Mouse (Mus musculus): ENCODE data around the gene Atp2c2.

Gene Atp2c2

DNA sequence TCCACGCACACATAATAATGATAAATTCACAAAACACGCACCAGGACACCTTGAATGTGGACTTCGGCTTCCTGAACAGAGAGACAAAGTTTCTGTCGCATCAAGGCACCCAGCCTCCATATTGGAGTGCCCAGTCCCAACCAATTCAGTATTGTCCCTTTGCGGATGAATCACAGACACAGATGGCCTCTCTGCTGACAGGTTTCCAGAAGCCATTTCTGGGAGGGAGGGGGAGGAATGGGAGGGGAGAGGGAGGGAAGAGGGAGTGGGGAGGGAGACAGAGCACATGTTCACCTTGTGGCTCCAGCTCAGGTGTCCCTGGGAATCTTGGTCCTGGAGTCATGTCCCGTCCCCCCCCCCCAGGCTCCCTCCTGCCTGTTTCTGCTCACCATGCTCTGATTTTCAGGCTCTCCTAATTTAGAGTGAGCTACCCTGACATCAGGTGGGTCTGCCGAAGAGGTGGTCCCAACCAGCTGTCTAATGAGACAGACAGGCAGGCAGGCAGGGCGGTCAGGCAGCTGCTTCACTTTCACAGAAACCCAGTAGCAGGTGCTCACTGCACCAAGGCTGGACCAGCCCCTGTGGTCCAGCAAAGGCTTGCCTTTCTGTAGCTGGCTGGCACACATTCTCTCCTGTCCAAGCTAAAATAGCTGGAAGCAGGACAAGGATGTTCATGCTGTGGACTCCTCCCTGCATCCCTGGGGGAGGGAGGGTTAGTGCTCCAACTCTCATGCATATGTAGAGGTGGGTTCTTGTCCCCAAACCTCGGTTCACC, 89.0 kb downstream of the Atp2c2 start:
- DNase-seq, result peak; percentile 58

DNA sequence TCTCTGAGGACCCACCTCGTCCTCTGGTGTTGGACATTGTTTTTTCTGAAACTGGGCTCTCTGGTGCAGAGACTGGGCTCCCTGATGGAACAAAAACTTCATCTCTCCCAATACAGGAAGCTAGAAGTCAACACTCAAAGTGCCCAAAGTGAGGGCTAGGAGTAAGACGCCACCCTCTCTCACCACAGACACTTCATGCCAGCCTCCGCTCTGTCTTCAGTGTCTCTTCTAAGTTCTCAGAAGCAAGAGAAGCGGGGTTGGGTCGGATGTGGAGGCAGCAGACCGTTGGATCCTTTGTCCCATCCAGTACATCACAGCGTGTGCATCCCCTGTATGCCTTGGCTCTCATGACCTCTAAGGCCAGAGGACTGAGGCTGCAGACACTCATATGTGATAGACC, 89.8 kb downstream of the Atp2c2 start:
- no peak for DNase-seq

DNA sequence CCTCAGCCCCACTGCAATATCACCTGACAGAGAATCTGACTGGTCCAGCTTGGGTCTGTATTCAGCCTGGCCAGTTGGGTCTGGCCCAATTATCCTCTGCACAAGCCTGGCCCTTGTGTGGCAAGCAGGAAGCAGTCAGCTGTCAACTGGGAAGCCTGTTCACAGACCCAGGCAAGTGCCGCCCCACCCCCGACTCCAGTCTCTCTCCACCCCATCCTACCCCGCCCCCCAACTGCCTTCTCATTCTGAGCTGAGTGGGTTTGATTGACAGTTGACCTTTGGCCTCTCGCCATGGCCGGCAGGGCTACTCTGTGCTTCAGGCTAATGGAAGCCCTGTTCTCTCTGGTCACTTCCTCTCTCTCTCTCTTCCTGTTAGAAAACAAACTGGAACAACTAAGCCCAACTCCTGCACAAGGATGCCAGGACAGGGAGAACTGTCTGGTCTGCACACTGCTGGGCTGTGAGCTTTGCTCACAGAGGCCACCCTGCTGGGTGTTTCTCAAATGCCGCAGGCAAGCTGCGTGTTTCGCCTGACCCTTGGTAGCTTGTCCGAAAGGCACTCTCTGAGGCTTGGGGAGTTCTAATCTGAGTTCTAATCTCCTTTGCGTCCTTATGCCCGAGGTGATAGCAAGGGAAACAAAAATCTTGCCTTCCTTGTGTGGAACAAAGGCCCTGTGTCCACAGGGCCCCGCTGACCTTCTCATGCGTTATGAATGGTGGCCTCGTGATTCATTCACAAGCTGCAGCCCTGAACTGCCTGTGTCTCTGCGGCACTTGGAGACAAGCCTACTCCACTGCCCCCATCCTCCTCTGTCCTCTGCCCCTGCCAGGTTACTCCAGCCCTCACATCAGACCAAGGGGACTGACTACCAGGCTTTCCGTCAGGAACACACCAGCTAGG, 92.2 kb downstream of the Atp2c2 start:
- peak; percentile 23 for DNase-seq

DNA sequence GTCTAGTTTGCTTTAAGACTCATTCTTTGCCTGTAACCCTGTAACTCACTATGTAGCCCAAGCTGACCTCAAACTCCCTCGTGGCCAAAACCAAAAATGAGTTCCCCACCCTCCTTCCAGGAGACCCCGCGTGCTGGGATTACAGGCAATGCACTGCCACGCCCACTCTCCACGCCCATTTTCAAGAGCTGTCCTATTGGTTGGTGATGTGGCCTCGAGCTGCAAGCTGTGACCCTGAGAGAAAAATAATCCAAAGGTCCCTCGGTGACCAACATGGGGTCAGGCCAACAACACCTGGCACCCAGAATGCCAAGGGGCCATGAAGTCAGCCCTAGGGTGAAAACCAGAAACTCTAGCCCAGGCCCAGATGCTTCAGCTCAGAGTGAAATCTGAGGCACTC, 94.9 kb downstream of the Atp2c2 start:
- DNase-seq, result no peak

DNA sequence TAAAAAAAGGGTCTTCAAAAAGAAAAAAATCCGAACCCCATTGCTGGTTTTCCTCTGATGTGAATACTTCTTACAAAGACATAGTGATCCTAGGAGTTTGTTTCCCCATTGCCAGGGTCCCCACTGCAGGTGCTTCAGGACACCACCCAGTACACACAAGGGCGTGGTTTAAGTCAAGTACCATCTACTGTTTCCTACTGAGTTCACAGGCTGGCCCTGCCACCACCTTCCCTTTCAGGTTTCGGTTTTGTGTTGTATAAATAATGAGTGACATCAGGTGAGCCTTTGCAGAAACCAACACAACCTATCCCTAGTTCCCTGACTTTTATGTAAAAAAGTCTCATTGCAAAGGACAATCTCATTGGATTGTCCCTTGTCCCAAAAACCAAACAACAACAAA, 95.8 kb downstream of the Atp2c2 start:
- DNase-seq, result no peak

DNA sequence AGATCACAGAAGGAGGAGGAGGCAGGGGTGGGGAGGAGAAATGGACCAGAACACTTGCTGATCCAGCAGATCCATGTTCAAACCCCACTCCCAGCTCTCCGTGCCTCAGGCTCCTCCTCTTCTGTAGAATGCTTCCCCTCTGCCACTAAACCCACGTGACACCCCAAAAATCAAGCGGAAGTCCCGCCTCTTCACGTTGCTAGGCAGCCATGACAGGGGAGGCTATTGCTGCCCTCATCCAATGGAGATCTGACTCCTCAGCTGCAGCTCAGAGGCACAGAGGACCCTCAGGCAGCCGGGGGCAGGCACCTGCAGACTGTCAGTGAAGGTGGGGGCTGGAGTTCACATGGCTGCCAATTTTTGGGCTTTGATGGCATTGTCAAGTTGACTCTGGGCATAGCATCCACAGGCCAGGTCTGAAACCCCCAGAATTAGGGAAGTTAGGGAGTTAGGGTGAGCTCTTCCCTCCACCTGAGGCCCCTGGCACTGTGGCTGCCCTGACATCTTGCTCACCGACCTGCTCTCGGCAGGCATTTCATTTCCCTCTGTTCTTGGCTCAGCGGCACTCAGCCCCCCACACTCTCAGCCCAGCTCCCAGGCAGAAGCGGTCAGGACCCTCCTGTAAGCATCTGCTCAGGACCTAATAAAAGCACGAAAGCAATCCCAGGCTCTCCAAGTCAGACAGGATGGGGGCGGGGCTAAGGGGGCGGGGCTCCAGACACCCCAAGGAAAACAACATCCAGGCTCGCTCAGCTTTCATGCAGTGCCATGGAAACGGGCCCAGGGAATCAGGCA, 98.6 kb downstream of the Atp2c2 start:
- no peak for DNase-seq

DNA sequence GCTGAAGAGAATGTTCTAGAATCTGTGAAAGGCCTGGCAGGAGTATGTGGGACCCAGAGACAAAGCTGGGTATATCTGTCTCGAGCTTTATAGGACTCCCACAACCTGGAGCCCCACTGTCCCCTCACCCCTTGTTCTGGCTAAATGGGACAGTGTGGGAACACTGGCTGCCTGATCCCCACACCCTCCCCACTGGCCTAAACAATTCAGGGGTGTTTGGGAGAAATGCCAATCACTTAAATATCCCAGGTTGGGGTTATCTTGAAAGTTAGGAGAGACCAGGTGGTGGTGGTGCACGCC, 99.1 kb downstream of the Atp2c2 start:
- no peak for DNase-seq

DNA sequence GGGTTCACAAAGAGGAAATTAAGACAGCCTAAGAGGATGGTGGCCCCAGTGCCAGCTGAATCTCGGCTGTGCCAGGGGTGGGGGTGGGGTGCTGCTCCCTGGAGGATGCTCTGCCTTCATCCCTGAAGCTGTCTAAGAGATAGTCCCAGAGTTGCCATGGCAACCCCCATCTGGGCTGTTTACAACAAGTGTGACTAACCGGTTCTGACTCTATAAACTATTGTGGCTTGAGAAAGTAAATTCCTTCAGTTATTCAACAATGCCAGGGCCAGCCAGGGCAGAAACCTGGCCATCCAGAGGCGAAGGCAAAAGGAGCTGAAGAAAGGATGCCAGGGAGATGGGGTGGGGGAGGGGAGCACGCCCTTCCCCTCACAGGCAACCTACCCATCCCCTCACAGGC, 101.4 kb downstream of the Atp2c2 start:
- DNase-seq, result no peak

DNA sequence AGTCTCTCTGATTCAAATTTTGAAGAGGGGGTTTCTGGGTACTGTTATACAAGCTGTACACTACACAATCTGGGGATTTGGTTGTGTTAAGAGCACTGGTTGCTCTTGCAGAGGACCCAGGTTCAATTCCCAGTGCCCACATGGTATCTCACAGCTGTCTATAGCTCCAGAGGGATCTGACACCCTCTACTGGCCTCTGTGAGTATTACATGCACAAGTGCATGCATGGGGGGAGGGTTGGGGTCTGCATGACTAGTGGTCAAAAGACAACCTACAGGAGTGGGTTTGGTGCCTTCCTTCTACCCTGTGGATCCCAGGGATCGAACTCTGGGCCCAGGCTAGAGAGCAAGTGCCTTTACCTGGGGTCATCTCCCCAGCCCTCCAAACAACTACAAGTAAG, 102.8 kb downstream of the Atp2c2 start:
- DNase-seq, result no peak

DNA sequence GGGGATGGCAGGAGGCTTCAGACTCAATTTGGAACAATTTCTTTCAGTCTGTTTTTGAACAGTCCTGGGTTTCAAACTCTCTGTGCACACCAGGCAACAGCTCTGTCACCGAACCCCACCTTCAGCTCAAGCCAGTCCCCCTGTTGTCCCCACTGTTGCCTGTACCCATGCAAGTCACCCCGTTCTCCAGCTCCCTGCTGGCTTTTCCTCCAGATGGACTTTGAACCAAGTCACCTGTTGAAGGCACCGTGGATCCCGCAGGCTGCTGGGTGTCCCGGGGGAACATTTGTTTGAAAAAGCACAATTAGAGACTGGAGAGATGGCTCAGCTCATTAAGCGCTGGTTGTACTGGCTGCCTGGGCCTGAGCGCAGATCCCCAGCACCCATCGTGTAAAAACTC, 105.5 kb downstream of the Atp2c2 start:
- DNase-seq, result no peak

DNA sequence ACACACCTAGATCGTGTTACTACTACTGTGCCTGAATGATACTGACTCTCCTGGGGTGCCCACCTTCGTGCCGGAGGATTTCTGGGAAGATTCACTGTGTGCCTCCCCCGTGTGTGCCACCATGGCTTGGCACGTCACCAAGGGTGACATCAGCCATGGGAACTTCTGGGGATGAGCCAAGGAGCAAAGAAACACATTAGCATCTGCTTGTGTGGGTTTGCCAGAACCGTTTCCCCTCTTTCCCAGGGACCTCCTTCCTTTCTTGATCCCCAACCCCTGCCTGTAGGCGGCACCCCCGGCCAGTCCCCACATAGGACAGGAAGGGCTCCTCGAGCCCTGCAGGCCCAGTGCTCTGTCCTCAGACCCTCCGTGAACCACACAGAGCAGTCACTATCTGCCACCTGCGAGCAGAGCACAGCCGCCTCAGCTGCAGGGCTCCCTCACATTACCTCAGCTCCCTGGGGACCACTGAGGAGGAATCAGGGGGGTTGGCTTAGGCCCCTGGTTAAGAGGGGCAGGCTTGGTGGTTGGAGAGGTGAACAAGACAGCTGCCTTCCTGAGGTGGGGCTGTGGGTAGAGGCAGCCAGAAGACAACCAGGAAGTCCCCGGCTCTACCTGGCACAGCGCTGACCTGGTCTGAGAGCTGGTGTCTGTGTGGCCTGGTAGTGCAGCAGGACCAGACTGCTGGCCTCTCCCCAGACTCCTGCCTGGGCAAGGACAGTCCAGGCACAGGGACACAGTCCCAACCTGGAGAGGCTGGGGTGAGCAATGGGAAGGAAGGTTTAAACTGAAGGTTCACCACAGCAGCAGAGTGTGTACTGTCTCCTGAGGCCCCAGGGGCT, 106.8 kb downstream of the Atp2c2 start:
- DNase-seq, result peak; percentile 79

Measured in cerebellum, adult 11-12 months (tissue).